Mouse (Mus musculus): ENCODE measurements around the gene Nktr. TPM values are rescaled to one million over a fixed set of nuclear protein-coding genes. Genes with fewer than 3 reads are reported as not detected.

Gene Nktr
- 56.5 and 58.6 TPM in 2 replicates for polyA plus RNA-seq (2015; fragmentation: Nextera tagmentation; extraction: Ambion mirVana)

DNA sequence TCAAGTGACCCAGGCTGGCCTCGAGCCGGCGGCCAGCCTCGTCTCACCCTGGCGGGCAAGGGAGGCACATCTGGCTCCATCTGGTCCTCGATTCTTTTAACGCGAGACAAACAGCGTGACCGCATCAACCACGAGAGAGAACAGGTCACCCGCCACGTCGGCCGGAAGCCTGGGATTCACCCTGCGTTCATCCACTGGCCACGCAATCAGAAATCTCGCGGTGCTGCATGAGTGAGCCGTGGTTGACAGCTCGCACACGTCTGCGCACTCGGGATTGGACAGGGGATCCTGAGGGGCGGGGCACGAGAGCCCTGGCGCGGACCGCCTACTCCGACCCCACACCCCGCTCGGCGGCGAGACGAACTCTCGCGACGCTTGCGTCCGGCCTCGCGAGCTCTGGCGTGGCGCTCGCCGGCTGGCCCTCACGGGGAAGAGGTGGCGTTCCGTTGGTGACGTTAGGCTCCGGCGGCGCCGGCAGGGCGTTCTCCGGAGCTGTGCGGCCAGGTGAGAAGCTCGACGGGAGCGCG lies at the start of gene Nktr:
TSS of gene Nktr (plus strand) at position 378 of the 527 bp plus-strand sequence.
- Histone ChIP-seq H3K27me3 (no peaks in the 10 kb centered on the region), H3K27ac (replicated peaks) (peak within 1 kb of the TSS; percentile 97), H3K4me2 (peak within 1 kb of the TSS; percentile 97), H3K4me3 (peak within 1 kb of the TSS; percentile 93), H3K36me3 (peaks cover 5% of the 10 kb centered on the region), H3K9ac (peak within 1 kb of the TSS; percentile 97), H3K4me1 (replicated peaks) (peaks cover 23% of the 10 kb centered on the region), H3K9me3 (no peaks in the 10 kb centered on the region)
- peak; percentile 99 for ATAC-seq (ENCODE audit: low read depth)
- WGBS, result under 1% methylated on average over 47 of the region's 61 CpGs

DNA sequence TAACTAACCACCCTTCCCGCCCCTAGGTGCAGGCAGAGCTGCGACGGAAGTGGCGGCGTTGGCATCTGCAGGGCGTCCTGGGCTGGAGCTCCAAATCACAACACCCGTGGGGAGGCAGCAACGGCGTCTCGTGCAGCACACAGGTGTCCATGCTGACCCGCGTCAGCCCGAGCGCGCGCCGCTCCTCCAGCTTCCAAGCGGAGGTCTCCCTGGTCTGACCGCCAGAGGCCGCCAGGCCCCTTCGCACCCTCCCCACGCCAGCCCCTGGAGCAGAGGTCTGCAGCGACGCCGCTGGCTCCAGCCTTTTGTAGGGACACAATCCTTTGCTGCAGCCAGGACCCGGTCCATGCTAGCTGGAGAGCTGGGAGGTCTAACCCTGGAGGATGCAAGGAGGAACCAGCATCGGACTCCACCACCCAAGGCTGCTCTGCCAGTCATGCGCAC lies 49.6 kb upstream of the Nktr start:
- Histone ChIP-seq H3K9ac (peak overlapping the region; percentile 64), H3K27ac (replicated peaks) (no peak overlapping the region), H3K27me3 (peaks cover 39% of the 10 kb centered on the region), H3K4me3 (peak overlapping the region; percentile 38), H3K9me3 (no peaks in the 10 kb centered on the region), H3K4me1 (replicated peaks) (peaks cover 34% of the 10 kb centered on the region), H3K4me2 (peak overlapping the region; percentile 65), H3K36me3 (no peaks in the 10 kb centered on the region)
- ATAC-seq (ENCODE audit: low read depth), result peak; percentile 66
- WGBS, result 1% methylated on average over 28 of the region's 28 CpGs

DNA sequence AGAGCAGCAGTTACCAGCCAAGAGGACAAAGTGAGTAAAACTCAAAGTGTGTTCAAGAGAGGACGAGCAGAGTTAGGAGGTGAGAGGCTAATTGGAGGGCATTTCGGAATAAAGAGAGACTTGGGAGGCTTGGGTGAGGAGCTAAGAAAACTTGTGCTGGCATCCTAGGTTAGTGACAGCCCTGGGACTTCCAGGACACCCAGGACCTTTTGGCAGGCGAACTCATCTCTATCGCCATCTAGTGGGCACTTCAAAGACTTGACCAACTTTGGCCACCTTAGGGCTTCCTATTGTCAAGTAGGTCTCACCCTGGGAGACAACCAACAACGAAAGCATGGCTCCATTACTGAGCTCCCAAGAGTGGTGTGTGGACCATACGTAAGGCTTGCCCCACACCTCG lies 47.7 kb upstream of the Nktr start:
- WGBS, result 23% methylated on average over 7 of the region's 7 CpGs

DNA sequence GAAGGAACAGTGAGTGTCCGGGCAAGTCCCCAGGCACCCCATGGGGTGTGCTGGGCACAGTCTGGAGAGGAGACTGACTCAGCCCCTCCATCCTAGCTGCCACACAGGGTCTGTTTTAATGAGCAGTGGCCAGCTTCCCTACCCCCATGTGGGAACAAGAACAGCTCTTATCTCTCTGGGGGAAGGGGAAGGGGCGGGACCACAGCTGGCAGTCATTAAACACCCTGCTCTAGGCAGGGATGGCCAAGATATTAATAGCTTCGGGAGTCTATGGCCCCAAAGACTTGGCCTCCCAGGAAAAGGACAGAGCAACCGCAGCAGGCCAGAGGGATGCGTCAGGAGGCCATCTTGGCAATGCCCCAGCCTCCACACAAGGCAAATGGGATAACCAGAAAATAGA lies 46.7 kb upstream of the Nktr start:
- Histone ChIP-seq H3K27me3 (peaks cover 34% of the 10 kb centered on the region), H3K36me3 (no peaks in the 10 kb centered on the region), H3K9ac (no peak overlapping the region), H3K4me1 (replicated peaks) (peaks cover 26% of the 10 kb centered on the region), H3K9me3 (no peaks in the 10 kb centered on the region), H3K4me3 (no peak overlapping the region), H3K27ac (replicated peaks) (no peak overlapping the region), H3K4me2 (no peak overlapping the region)
- whole genome bisulfite sequencing, result 45% methylated on average over 5 of the region's 5 CpGs
- no peak for ATAC-seq (ENCODE audit: low read depth)

More for the DNA sequence above, 47.7 kb upstream of the Nktr start:
- H3K9ac ChIP-seq, result no peak overlapping the region
- ATAC-seq (ENCODE audit: low read depth), result no peak; the same call in 1 of the 2 replicates
- H3K4me2 ChIP-seq, result no peak overlapping the region
- no peak overlapping the region for H3K27ac ChIP-seq (replicated peaks)
- H3K36me3 ChIP-seq, result no peaks in the 10 kb centered on the region
- no peaks in the 10 kb centered on the region for H3K9me3 ChIP-seq
- peaks cover 34% of the 10 kb centered on the region for H3K4me1 ChIP-seq (replicated peaks)
- peaks cover 39% of the 10 kb centered on the region for H3K27me3 ChIP-seq
- no peak overlapping the region for H3K4me3 ChIP-seq

DNA sequence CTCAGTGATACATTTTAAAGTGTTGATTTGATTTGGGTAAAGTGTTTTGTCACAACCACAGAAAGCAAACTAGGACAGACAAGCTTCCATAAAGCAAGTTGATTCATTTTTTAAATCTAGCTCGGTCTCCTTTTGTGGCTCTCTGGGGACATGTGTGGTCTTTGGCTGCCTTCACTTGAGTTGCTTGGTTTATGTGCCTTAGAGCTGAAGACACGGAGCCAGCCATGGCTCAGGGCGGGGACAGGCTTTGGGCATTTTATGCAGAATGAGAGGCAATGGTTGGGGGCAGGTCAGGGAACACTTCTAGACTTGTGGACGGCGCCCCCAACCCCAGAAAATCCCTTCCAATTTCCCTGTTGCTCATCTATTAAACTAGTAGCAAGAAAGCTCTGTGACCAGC lies 45.3 kb upstream of the Nktr start:
- H3K27me3 ChIP-seq, result peaks cover 24% of the 10 kb centered on the region
- WGBS, result 81% methylated on average over 5 of the region's 5 CpGs
- no peak for ATAC-seq (ENCODE audit: low read depth)

DNA sequence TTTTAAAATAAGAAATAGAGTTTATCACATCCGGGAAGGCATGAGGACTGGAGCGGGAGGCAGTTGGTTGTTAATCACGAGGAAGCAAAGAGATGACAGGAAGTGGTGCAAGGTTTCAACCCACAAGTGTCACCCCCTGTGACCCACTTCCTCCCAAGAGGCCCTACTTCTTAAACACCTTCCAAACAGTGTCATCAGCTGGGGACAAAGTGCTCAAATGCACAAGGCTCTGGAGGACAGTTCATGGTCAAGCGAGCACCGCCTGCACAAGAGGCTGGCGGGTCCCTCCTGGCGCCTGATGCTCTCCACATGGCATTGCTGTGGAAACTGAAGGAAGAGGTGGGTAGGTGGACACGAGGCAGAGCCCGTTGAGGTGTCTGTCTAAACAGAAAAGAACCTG lies 44.0 kb upstream of the Nktr start:
- ATAC-seq (ENCODE audit: low read depth), result no peak
- Histone ChIP-seq H3K9ac (no peak overlapping the region), H3K27me3 (peaks cover 12% of the 10 kb centered on the region), H3K4me1 (replicated peaks) (peaks cover 15% of the 10 kb centered on the region), H3K36me3 (no peaks in the 10 kb centered on the region), H3K4me3 (no peak overlapping the region), H3K4me2 (no peak overlapping the region), H3K27ac (replicated peaks) (no peak overlapping the region), H3K9me3 (no peaks in the 10 kb centered on the region)
- 91% methylated on average over 9 of the region's 9 CpGs for WGBS

More for the DNA sequence above, 45.3 kb upstream of the Nktr start:
- no peak overlapping the region for H3K4me2 ChIP-seq
- no peak overlapping the region for H3K27ac ChIP-seq (replicated peaks)
- H3K4me1 ChIP-seq (replicated peaks), result peaks cover 19% of the 10 kb centered on the region
- no peaks in the 10 kb centered on the region for H3K9me3 ChIP-seq
- no peak overlapping the region for H3K9ac ChIP-seq
- no peaks in the 10 kb centered on the region for H3K36me3 ChIP-seq
- no peak overlapping the region for H3K4me3 ChIP-seq

DNA sequence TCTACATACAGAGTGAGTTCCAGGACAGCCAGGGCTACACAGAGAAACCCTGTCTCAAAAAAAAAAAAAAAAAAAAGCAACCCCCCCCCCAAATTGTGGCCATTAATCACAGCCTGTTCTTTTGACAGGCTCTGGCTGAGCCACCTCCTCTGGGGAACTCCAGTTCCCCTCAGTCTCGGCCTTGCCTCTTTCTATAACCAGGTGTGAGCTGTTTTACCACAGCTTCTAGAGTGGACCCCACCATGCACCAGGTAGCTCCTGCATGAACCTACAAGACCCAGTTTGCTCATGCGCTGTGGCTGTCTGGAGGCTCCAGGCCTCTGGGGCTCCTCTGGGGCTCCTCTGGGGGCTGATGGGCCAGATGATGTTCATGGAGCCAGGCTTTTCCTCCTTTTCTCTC lies 43.4 kb upstream of the Nktr start:
- peaks cover 7% of the 10 kb centered on the region for H3K27me3 ChIP-seq
- no peak overlapping the region for H3K27ac ChIP-seq (replicated peaks)
- no peaks in the 10 kb centered on the region for H3K9me3 ChIP-seq
- no peaks in the 10 kb centered on the region for H3K36me3 ChIP-seq
- WGBS, result 70% methylated on average over 2 of the region's 2 CpGs
- no peak overlapping the region for H3K9ac ChIP-seq
- H3K4me3 ChIP-seq, result no peak overlapping the region
- no peak overlapping the region for H3K4me2 ChIP-seq
- H3K4me1 ChIP-seq (replicated peaks), result peaks cover 10% of the 10 kb centered on the region
- no peak for ATAC-seq (ENCODE audit: low read depth)

DNA sequence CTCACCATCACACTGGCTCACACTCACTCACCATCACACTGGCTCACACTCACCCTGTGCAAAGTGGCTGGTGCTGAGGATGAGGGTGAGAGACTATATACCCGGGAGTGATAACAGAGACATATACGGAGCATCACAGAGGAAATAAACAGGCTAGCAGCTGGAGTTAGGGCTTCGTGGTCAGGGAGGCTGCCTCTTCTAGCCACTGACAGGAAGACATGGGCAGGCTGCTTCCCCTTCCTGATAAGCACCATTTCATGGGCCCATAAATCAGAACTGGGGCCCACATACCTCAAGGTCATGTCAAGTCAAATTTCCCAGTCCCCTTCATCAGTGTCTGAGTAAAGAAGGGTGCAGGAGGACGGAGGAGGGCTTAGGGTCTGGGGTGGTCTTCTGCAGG lies 41.9 kb upstream of the Nktr start:
- H3K36me3 ChIP-seq, result peaks cover 9% of the 10 kb centered on the region
- ATAC-seq (ENCODE audit: low read depth), result no peak
- no peak overlapping the region for H3K27ac ChIP-seq (replicated peaks)
- no peak overlapping the region for H3K4me2 ChIP-seq
- H3K9me3 ChIP-seq, result no peaks in the 10 kb centered on the region
- no peak overlapping the region for H3K9ac ChIP-seq
- peaks cover 10% of the 10 kb centered on the region for H3K4me1 ChIP-seq (replicated peaks)
- H3K4me3 ChIP-seq, result no peak overlapping the region
- 81% methylated on average over 4 of the region's 4 CpGs for WGBS
- no peaks in the 10 kb centered on the region for H3K27me3 ChIP-seq

DNA sequence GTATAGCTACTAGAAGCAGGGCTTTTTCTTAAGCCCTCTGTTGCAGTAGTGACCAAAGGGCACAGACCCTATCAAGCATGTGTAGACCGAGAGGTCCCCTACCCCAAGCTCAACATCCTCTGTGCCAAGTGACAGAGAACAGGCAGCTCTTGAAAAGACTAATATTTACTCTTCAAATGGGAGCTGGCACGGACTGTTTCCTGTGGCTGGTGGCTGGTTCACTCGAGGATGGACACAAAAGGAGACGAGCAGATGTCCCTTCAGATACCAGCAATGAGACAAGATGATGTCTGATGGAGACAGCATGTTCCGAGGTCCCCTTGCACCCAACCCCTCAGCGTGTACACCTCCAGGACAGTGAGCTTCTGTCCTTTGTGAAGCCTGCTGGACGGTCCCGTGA lies 41.5 kb upstream of the Nktr start:
- H3K4me3 ChIP-seq, result no peak overlapping the region
- no peak overlapping the region for H3K4me2 ChIP-seq
- no peak overlapping the region for H3K27ac ChIP-seq (replicated peaks)
- peaks cover 10% of the 10 kb centered on the region for H3K4me1 ChIP-seq (replicated peaks)
- H3K27me3 ChIP-seq, result no peaks in the 10 kb centered on the region
- no peaks in the 10 kb centered on the region for H3K9me3 ChIP-seq
- no peak for ATAC-seq (ENCODE audit: low read depth)
- no peak overlapping the region for H3K9ac ChIP-seq
- WGBS, result 81% methylated on average over 8 of the region's 8 CpGs
- H3K36me3 ChIP-seq, result peaks cover 13% of the 10 kb centered on the region

DNA sequence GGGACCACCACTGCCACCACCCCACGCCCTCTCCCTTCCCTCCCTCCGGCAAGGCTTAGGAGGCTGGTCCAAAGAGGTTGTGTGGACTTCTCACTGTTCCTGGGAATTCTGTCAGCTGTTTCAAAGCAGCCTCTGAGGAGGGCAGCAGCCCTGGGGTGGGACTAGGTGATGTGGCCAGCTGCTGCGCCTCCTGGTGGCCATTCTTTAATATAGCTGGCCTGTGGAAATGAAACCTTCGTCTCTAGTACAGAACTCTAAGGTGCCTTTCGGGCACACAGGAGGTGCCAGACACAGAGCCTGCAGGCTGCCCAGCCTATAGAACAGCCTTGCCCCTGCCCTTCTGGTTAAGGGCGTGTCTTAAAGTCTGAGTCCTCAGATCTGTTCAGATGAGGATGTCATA lies 39.4 kb upstream of the Nktr start:
- peak; percentile 66 for ATAC-seq (ENCODE audit: low read depth)
- 16% methylated on average over 6 of the region's 6 CpGs for WGBS
- no peaks in the 10 kb centered on the region for H3K9me3 ChIP-seq
- no peak overlapping the region for H3K27ac ChIP-seq (replicated peaks)
- peaks cover 10% of the 10 kb centered on the region for H3K4me1 ChIP-seq (replicated peaks)
- H3K4me2 ChIP-seq, result no peak overlapping the region
- no peak overlapping the region for H3K4me3 ChIP-seq
- no peak overlapping the region for H3K9ac ChIP-seq
- H3K36me3 ChIP-seq, result peaks cover 30% of the 10 kb centered on the region
- H3K27me3 ChIP-seq, result no peaks in the 10 kb centered on the region

DNA sequence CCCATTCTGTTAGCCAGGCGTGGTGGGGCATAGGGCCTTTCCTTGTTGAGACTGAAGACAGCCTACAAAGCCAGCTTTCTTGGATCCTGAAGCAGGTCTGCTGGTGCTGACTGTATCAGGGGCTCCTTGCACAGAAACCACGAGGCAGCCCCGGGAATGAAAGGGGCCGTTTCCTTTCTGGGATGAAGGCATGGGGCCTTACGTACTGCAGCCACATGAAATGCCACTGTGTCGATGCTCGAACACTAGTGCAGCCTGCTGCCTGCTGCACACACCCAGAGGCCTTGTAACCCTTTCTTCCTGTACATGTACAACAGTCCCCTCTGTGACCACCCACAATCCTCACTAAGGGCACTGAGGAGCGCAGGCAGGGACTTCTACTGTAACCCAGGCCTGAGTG lies 37.8 kb upstream of the Nktr start:
- peaks cover 46% of the 10 kb centered on the region for H3K36me3 ChIP-seq
- peaks cover 10% of the 10 kb centered on the region for H3K4me1 ChIP-seq (replicated peaks)
- H3K27ac ChIP-seq (replicated peaks), result no peak overlapping the region
- no peaks in the 10 kb centered on the region for H3K9me3 ChIP-seq
- no peak overlapping the region for H3K4me2 ChIP-seq
- H3K27me3 ChIP-seq, result no peaks in the 10 kb centered on the region
- ATAC-seq (ENCODE audit: low read depth), result no peak
- no peak overlapping the region for H3K4me3 ChIP-seq
- H3K9ac ChIP-seq, result no peak overlapping the region
- 72% methylated on average over 8 of the region's 8 CpGs for WGBS

DNA sequence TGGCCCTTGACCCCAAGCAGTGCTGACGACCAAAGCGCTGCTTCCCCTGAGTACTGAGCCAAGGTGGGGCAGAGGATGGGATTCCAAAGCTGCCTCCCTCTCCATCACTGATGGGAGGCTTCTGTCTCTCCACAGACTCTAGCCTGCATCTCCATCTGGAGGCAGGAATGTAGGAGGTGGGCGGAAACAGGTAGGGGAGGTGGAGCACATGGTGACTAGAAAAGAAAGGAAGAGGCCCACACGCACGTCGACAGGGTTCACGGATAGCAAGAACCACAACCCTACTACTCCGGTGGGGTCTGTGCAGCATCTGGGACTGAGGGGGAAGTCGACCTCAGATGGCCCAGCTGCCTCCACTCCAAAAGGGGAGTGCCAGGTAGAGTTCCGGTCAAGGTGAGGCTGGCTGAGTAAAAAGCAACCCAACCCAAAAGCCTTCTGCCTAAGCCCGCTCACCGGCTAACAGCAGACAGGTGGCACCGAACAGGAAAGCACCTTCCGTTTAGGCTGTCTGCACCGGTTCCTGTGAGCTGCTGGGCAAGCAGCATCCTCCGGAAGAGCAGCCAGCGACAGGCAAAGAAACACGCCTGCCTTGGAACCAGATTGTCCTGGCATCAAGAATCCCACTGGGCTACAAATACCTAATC lies 36.8 kb upstream of the Nktr start:
- 79% methylated on average over 18 of the region's 18 CpGs for WGBS
- peaks cover 50% of the 10 kb centered on the region for H3K36me3 ChIP-seq
- H3K9ac ChIP-seq, result no peak overlapping the region

DNA sequence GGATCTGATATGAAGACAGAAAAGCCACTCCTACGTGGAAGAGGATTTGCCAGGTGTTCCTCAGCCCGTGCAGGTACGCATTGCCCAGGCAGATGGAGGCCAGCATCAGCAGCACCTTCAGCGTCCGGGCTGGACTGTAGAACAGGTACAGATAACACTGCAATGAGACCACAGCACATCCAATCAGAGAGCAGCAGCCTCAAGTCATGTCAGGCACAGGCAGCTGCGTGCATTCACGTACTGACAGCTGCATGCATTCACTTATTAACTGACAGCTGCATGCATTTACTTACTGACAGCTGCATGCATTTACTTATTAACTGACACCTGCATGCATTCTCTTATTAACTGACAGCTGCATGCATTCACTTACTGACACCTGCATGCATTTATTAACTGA lies 34.3 kb upstream of the Nktr start:
- Histone ChIP-seq H3K4me3 (no peak overlapping the region), H3K9me3 (no peaks in the 10 kb centered on the region), H3K36me3 (peaks cover 73% of the 10 kb centered on the region), H3K27me3 (no peaks in the 10 kb centered on the region), H3K4me1 (replicated peaks) (peaks cover 6% of the 10 kb centered on the region), H3K27ac (replicated peaks) (no peak overlapping the region), H3K9ac (no peak overlapping the region), H3K4me2 (no peak overlapping the region)
- no peak for ATAC-seq (ENCODE audit: low read depth)
- WGBS, result 86% methylated on average over 7 of the region's 7 CpGs

More for the DNA sequence above, 36.8 kb upstream of the Nktr start:
- no peak overlapping the region for H3K27ac ChIP-seq (replicated peaks)
- H3K4me3 ChIP-seq, result no peak overlapping the region
- no peak overlapping the region for H3K4me2 ChIP-seq
- no peaks in the 10 kb centered on the region for H3K27me3 ChIP-seq
- H3K9me3 ChIP-seq, result no peaks in the 10 kb centered on the region
- no peak for ATAC-seq (ENCODE audit: low read depth)
- H3K4me1 ChIP-seq (replicated peaks), result peaks cover 10% of the 10 kb centered on the region

All from neural tube, embryonic 13.5 days (tissue).